Mouse (Mus musculus): Measurements from ENCODE around the gene Atg16l2. TPM values are rescaled to one million over a fixed set of nuclear protein-coding genes. Genes with fewer than 3 reads are reported as not detected.

The Atg16l2 gene
- total and polyA plus RNA-seq, 3 experiments: 7.9 to 8.8 TPM; not detected in 1

DNA sequence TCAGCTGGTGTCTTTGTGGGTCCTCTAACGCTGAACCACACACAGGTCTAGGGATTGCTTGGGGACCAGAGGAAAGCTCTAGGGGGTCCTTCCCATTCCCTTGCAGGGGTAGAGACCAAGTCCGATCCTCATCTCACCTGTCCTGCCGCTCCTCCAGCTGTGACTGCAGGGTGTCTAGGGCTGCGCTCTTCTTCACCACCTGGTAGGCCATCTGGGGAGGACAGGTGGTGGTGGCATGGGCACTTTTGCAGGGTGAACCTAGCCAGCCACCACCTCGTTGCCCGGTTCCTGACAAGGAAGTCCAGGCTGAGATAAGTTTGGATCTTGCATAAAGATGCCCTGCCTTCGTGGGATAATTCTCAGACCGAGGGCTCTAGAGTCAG, 5.0 kb downstream of the Atg16l2 start:
- DNase-seq (ENCODE audit: low read depth, low spot score): no peak
- H3K9ac ChIP-seq (ENCODE audit: control insufficient read depth, low read depth, low read length, poor library complexity, severe bottlenecking): no peak overlapping the region
- no peak overlapping the region for H3K27ac ChIP-seq (ENCODE audit: control insufficient read depth, low read depth, low read length)
- no peaks in the 10 kb centered on the region; a peak in 1 of 4 replicates for H3K36me3 ChIP-seq (ENCODE audit: control insufficient read depth in 1 of 2, insufficient read depth in 2 of 2, low read length in 2 of 2)
- TF ChIP-seq RCOR1 (IDR thresholded peaks at IDR 0.05; ENCODE audit: low read depth, low read length): no peak
- TF ChIP-seq ZKSCAN1 (IDR thresholded peaks at IDR 0.05; ENCODE audit: low read depth, low read length): no peak
- TF ChIP-seq EP300 (IDR thresholded peaks at IDR 0.05; ENCODE audit: low read depth in 1 of 2, low read length in 2 of 2): no peak
- TF ChIP-seq E2F4 (IDR thresholded peaks at IDR 0.05; ENCODE audit: borderline replicate concordance, low read depth, low read length): no peak
- TF ChIP-seq JUND (IDR thresholded peaks at IDR 0.05; ENCODE audit: low read depth, low read length): no peak
- no peak for TF ChIP-seq KAT2A (conservative IDR thresholded peaks at IDR 0.05; ENCODE audit: low read depth, low read length)
- TF ChIP-seq ZMIZ1 (IDR thresholded peaks at IDR 0.05; ENCODE audit: low read depth, low read length): no peak
- TF ChIP-seq MYC (IDR thresholded peaks at IDR 0.05; ENCODE audit: low read depth, low read length): no peak
- TF ChIP-seq GABPA (IDR thresholded peaks at IDR 0.05; ENCODE audit: low read depth, low read length): no peak
- no peak for TF ChIP-seq USF1 (IDR thresholded peaks at IDR 0.05; ENCODE audit: low read depth, low read length)
- TF ChIP-seq NELFE (IDR thresholded peaks at IDR 0.05; ENCODE audit: low read depth, low read length): no peak
- no peak for TF ChIP-seq CHD1 (IDR thresholded peaks at IDR 0.05; ENCODE audit: low read depth, low read length)
- TF ChIP-seq ETS1 (IDR thresholded peaks at IDR 0.05; ENCODE audit: low read depth, low read length): no peak
- no peak for TF ChIP-seq TAL1 (IDR thresholded peaks at IDR 0.05; ENCODE audit: low read length)
- no peak for TF ChIP-seq TCF12 (IDR thresholded peaks at IDR 0.05; ENCODE audit: low read depth, low read length)
- H3K79me2 ChIP-seq (ENCODE audit: control insufficient read depth, insufficient read depth, low read length, poor library complexity): no peaks in the 10 kb centered on the region; the same call in 1 of the 2 replicates
- no peaks in the 10 kb centered on the region for H3K9me3 ChIP-seq (replicated peaks; ENCODE audit: insufficient read depth, low read length)
- no peaks in the 10 kb centered on the region for H3K27me3 ChIP-seq (ENCODE audit: control insufficient read depth in 1 of 2, insufficient read depth in 2 of 2, low read length in 2 of 2)
- H3K4me1 ChIP-seq (ENCODE audit: control insufficient read depth in 1 of 2, insufficient read depth in 2 of 2, low read length in 2 of 2): peaks cover 0 to 5% of the 10 kb centered on the region in 2 experiments; a peak in 1 of 4 replicates
- H3K4me3 ChIP-seq (ENCODE audit: control insufficient read depth in 1 of 2, insufficient read depth in 1 of 2, low read depth in 2 of 2, low read length in 2 of 2): no peak overlapping the region

DNA sequence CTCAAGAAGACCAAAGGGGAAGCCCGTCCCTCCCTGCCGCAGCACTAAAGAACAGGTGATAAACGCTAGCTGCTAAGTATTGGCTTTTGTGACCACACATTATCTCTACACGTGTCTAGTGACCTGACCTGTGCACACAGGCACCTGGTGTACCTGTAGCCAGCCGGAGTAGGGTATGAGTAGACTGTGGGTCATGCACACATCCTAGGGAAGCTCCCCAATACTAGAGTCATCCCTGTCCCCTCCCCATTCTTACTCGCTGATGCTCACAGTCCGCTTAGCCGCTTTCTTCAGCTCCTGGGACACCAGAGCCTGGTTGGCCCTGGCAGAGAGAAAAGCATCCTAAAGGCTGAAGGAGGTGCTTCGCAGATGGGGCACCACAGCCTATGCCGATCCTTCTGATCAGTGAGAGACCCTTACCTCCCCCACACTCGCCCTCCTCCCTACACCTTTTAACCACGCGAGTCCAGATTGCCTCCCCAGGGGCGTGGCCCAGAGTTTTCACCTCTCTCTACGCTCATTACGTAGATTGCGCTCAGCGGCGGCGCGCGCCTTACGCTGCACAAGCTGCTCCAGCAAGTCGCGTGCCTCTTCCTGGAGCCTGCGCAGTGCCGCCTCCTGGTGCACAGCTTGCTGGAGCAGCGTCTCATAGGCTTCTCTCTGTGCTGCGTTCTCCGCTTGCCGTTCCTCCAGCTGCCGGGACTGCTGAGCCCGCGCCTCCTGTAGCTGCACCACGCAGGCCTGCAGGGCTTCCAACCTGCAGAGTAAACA, 5.6 kb downstream of the Atg16l2 start:
- Histone ChIP-seq H3K4me1 (ENCODE audit: control insufficient read depth in 1 of 2, insufficient read depth in 2 of 2, low read length in 2 of 2) (peaks cover 0 to 5% of the 10 kb centered on the region in 2 experiments; a peak in 1 of 4 replicates), H3K4me3 (ENCODE audit: control insufficient read depth in 1 of 2, insufficient read depth in 1 of 2, low read depth in 2 of 2, low read length in 2 of 2) (no peak overlapping the region)
- no peak for TF ChIP-seq TBP (IDR thresholded peaks at IDR 0.05; ENCODE audit: low read depth, low read length)
- no peak for TF ChIP-seq POLR2AphosphoS5 (IDR thresholded peaks at IDR 0.05; ENCODE audit: borderline replicate concordance, low read depth, low read length)
- TF ChIP-seq POLR2A (IDR thresholded peaks at IDR 0.05; ENCODE audit: control insufficient read depth in 1 of 2, insufficient read depth in 1 of 2, low read depth in 1 of 2, low read length in 2 of 2, poor library complexity in 1 of 2): no peak
- no peak for TF ChIP-seq TAL1 (IDR thresholded peaks at IDR 0.05; ENCODE audit: low read length)
- TF ChIP-seq ZNF384 (IDR thresholded peaks at IDR 0.05; ENCODE audit: low read depth, low read length): no peak
- no peak for TF ChIP-seq CTCF (IDR thresholded peaks at IDR 0.05 in 2 of 3, conservative IDR thresholded peaks at IDR 0.05 in 1 of 3; ENCODE audit: control insufficient read depth in 1 of 3, insufficient read depth in 1 of 3, low read depth in 2 of 3, low read length in 3 of 3, poor library complexity in 1 of 3, severe bottlenecking in 1 of 3)
- no peak for TF ChIP-seq USF2 (IDR thresholded peaks at IDR 0.05; ENCODE audit: borderline replicate concordance in 1 of 2, insufficient read depth in 1 of 2, low read depth in 1 of 2, low read length in 2 of 2)
- TF ChIP-seq ZC3H11A (IDR thresholded peaks at IDR 0.05; ENCODE audit: low read depth, low read length): no peak
- TF ChIP-seq RAD21 (IDR thresholded peaks at IDR 0.05; ENCODE audit: low read depth, low read length): no peak
- TF ChIP-seq TCF12 (IDR thresholded peaks at IDR 0.05; ENCODE audit: low read depth, low read length): no peak
- no peak for TF ChIP-seq MAX (IDR thresholded peaks at IDR 0.05; ENCODE audit: low read length)
- TF ChIP-seq MAZ (IDR thresholded peaks at IDR 0.05; ENCODE audit: low read depth, low read length): no peak
- no peak for TF ChIP-seq JUND (IDR thresholded peaks at IDR 0.05; ENCODE audit: low read depth, low read length)
- no peak for TF ChIP-seq MAFK (IDR thresholded peaks at IDR 0.05; ENCODE audit: borderline replicate concordance, low read depth, low read length)
- no peak for TF ChIP-seq ZMIZ1 (IDR thresholded peaks at IDR 0.05; ENCODE audit: low read depth, low read length)

More for the DNA sequence above, 5.6 kb downstream of the Atg16l2 start:
- Histone ChIP-seq H3K36me3 (ENCODE audit: control insufficient read depth in 1 of 2, insufficient read depth in 2 of 2, low read length in 2 of 2) (no peaks in the 10 kb centered on the region; a peak in 1 of 4 replicates), H3K79me2 (ENCODE audit: control insufficient read depth, insufficient read depth, low read length, poor library complexity) (no peaks in the 10 kb centered on the region), H3K27me3 (ENCODE audit: control insufficient read depth in 1 of 2, insufficient read depth in 2 of 2, low read length in 2 of 2) (no peaks in the 10 kb centered on the region), H3K9ac (ENCODE audit: control insufficient read depth, low read depth, low read length, poor library complexity, severe bottlenecking) (no peak overlapping the region), H3K27ac (ENCODE audit: control insufficient read depth, low read depth, low read length) (no peak overlapping the region), H3K9me3 (replicated peaks; ENCODE audit: insufficient read depth, low read length) (no peaks in the 10 kb centered on the region)
- DNase-seq (ENCODE audit: low read depth, low spot score): no peak
